Mouse (Mus musculus) heart, embryonic 15.5 days (tissue): ENCODE data around the gene Lima1. TPM values are rescaled to one million over a fixed set of nuclear protein-coding genes. Genes with fewer than 3 reads are reported as not detected.
"Not testable (repeated sequence)": the region's sequence is repeated elsewhere in the genome, so short reads cannot be mapped to it uniquely, and the experiment has no call there.

ENCODE experiments used
- ATAC-seq: fragments of 200-750 bp; cut with Nextera tagmentation; replicated peaks from 2 replicates; pipeline ENCODE4 v1.8.0; 2017; ENCODE audit warnings: low read depth, moderate TSS enrichment; ENCODE audit not compliant: insufficient number of reproducible peaks, insufficient read depth, low FRiP score
- H3K27ac ChIP-seq: fragments of 300-500 bp; sonication (generic); 2 replicates; pipeline ENCODE4 v1.5.1; 2015; ENCODE audit warnings: mild to moderate bottlenecking, inconsistent platforms
- H3K27me3 ChIP-seq: fragments of 300-500 bp; sonication (generic); 2 replicates; pipeline ENCODE4 v1.6.1; 2015; ENCODE audit warnings: inconsistent platforms
- H3K36me3 ChIP-seq: fragments of 300-500 bp; sonication (generic); 2 replicates; pipeline ENCODE4 v1.6.1; 2015; ENCODE audit warnings: mild to moderate bottlenecking, inconsistent platforms
- H3K4me1 ChIP-seq: fragments of 300-500 bp; sonication (generic); replicated peaks from 2 replicates; pipeline ENCODE4 v1.6.1; 2015; ENCODE audit warnings: inconsistent platforms
- H3K4me2 ChIP-seq: fragments of 300-500 bp; sonication (generic); 2 replicates; pipeline ENCODE4 v1.6.1; 2015; ENCODE audit warnings: inconsistent platforms, mild to moderate bottlenecking, moderate library complexity
- H3K4me3 ChIP-seq: fragments of 300-500 bp; sonication (generic); 2 replicates; pipeline ENCODE4 v1.5.1; 2015; ENCODE audit warnings: mild to moderate bottlenecking, inconsistent platforms
- H3K9ac ChIP-seq: fragments of 300-500 bp; sonication (generic); 2 replicates; pipeline ENCODE4 v1.6.1; 2015; ENCODE audit warnings: mild to moderate bottlenecking, inconsistent platforms
- H3K9me3 ChIP-seq: fragments of 300-500 bp; sonication (generic); replicated peaks from 2 replicates; pipeline ENCODE4 v1.6.1; 2016; ENCODE audit warnings: inconsistent platforms
- WGBS: fragments of 180-500 bp; shearing (Covaris S2); methylation state at CpG from one replicate; pipeline ENCODE4 v1.1.7; 2015; ENCODE audit warnings: mixed read lengths; 5-methylcytosine and 5-hydroxymethylcytosine counted together
- polyA plus RNA-seq: library from polyadenylated mRNA; unstranded; fragments of >200 nt; fragmentation: Nextera tagmentation; extraction: Ambion mirVana; gene quantifications from 2 replicates; pipeline ENCODE4 v1.2.1, GENCODE M21; 2015

Lima1 gene
- polyA plus RNA-seq, 1 experiment from 2014 or later, result 17.9 TPM

- ATAC-seq, result no peak
- Histone ChIP-seq H3K4me2 (no peak overlapping the region), H3K27ac (no peak overlapping the region), H3K27me3 (no peaks in the 10 kb centered on the region), H3K4me3 (no peak overlapping the region), H3K9ac (no peak overlapping the region), H3K4me1 (no peaks in the 10 kb centered on the region), H3K36me3 (no peaks in the 10 kb centered on the region), H3K9me3 (no peaks in the 10 kb centered on the region)
- WGBS, result 79% methylated on average over 5 of the region's 5 CpGs
Measured at GRCm38 (mm10) chr15:99833648-99834454, 41.4 kb downstream of the Lima1 start.

- Histone ChIP-seq H3K4me2 (no peak overlapping the region), H3K9me3 (no peaks in the 10 kb centered on the region), H3K4me3 (no peak overlapping the region), H3K27ac (no peak overlapping the region), H3K4me1 (no peaks in the 10 kb centered on the region), H3K27me3 (no peaks in the 10 kb centered on the region), H3K9ac (no peak overlapping the region), H3K36me3 (no peaks in the 10 kb centered on the region)
- WGBS, result 67% methylated on average over 5 of the region's 5 CpGs
- ATAC-seq, result no peak
Measured at GRCm38 (mm10) chr15:99831535-99831934, 43.7 kb downstream of the Lima1 start.

- Histone ChIP-seq H3K27ac (no peak overlapping the region), H3K4me2 (no peak overlapping the region), H3K4me3 (no peak overlapping the region), H3K9ac (no peak overlapping the region), H3K36me3 (no peaks in the 10 kb centered on the region), H3K9me3 (no peaks in the 10 kb centered on the region), H3K27me3 (no peaks in the 10 kb centered on the region), H3K4me1 (no peaks in the 10 kb centered on the region)
- 57% methylated on average over 2 of the region's 2 CpGs for WGBS
- ATAC-seq, result no peak
Measured at GRCm38 (mm10) chr15:99828061-99828460, 47.2 kb downstream of the Lima1 start.

- Histone ChIP-seq H3K36me3 (no peaks in the 10 kb centered on the region), H3K4me2 (no peak overlapping the region), H3K4me1 (no peaks in the 10 kb centered on the region), H3K9ac (no peak overlapping the region), H3K27ac (no peak overlapping the region), H3K27me3 (no peaks in the 10 kb centered on the region), H3K9me3 (no peaks in the 10 kb centered on the region), H3K4me3 (no peak overlapping the region)
- 76% methylated on average over 8 of the region's 8 CpGs for WGBS
- no peak for ATAC-seq
Measured at GRCm38 (mm10) chr15:99826210-99826888, 48.9 kb downstream of the Lima1 start.

GRCm38 (mm10) chr15:99825211-99825610 is 50.0 kb downstream of the Lima1 start:
- Histone ChIP-seq H3K27me3 (no peaks in the 10 kb centered on the region), H3K36me3 (no peaks in the 10 kb centered on the region), H3K4me1 (no peaks in the 10 kb centered on the region), H3K4me2 (no peak overlapping the region), H3K9me3 (no peaks in the 10 kb centered on the region), H3K4me3 (no peak overlapping the region), H3K9ac (no peak overlapping the region), H3K27ac (no peak overlapping the region)
- WGBS, result 88% methylated on average over 3 of the region's 3 CpGs
- ATAC-seq, result no peak

GRCm38 (mm10) chr15:99823322-99823898 is 51.8 kb downstream of the Lima1 start:
- H3K9me3 ChIP-seq, result no peaks in the 10 kb centered on the region
- WGBS, result 49% methylated on average over 8 of the region's 8 CpGs
- H3K36me3 ChIP-seq, result no peaks in the 10 kb centered on the region
- no peak overlapping the region for H3K4me2 ChIP-seq
- H3K4me3 ChIP-seq, result no peak overlapping the region
- H3K4me1 ChIP-seq, result peaks cover under 1% of the 10 kb centered on the region; the same call in 1 of the 2 replicates
- no peak overlapping the region for H3K9ac ChIP-seq
- ATAC-seq, result no peak
- H3K27me3 ChIP-seq, result no peaks in the 10 kb centered on the region
- H3K27ac ChIP-seq, result no peak overlapping the region

- H3K27me3 ChIP-seq, H3K9ac ChIP-seq, H3K9me3 ChIP-seq, H3K4me3 ChIP-seq, H3K27ac ChIP-seq, H3K4me2 ChIP-seq, H3K4me1 ChIP-seq, ATAC-seq, H3K36me3 ChIP-seq: not testable (repeated sequence)
- 87% methylated on average over 13 of the region's 13 CpGs for WGBS
Measured at GRCm38 (mm10) chr15:99822501-99822900, 52.8 kb downstream of the Lima1 start.

GRCm38 (mm10) chr15:99819621-99820279 is 55.5 kb downstream of the Lima1 start:
- Histone ChIP-seq H3K36me3 (peaks cover 4% of the 10 kb centered on the region; the same call in 1 of the 2 replicates), H3K4me3 (peak overlapping the region; percentile 54), H3K27me3 (no peaks in the 10 kb centered on the region), H3K9me3 (no peaks in the 10 kb centered on the region), H3K4me1 (peaks cover 6% of the 10 kb centered on the region), H3K27ac (peak overlapping the region; percentile 90), H3K4me2 (peak overlapping the region; percentile 62), H3K9ac (peak overlapping the region; percentile 62)
- WGBS, result 9% methylated on average over 14 of the region's 14 CpGs
- ATAC-seq, result peak; percentile 67; the same call in 1 of the 2 replicates

GRCm38 (mm10) chr15:99819109-99819440 is 56.2 kb downstream of the Lima1 start:
- 0 out of 2 replicates have a peak, but pooled peaks have one; percentile 10 for ATAC-seq
- peaks cover 4% of the 10 kb centered on the region; the same call in 1 of the 2 replicates for H3K36me3 ChIP-seq
- 15% methylated on average over 6 of the region's 6 CpGs for WGBS

GRCm38 (mm10) chr15:99818321-99819108 is 56.7 kb downstream of the Lima1 start:
- peak overlapping the region; percentile 90 for H3K27ac ChIP-seq
- no peaks in the 10 kb centered on the region for H3K9me3 ChIP-seq
- H3K36me3 ChIP-seq, result peaks cover 4% of the 10 kb centered on the region; the same call in 1 of the 2 replicates
- H3K27me3 ChIP-seq, result no peaks in the 10 kb centered on the region
- 9% methylated on average over 13 of the region's 13 CpGs for WGBS
- peaks cover 6% of the 10 kb centered on the region for H3K4me1 ChIP-seq
- H3K9ac ChIP-seq, result peak overlapping the region; percentile 62
- H3K4me3 ChIP-seq, result peak overlapping the region; percentile 54
- peak; percentile 48 for ATAC-seq
- H3K4me2 ChIP-seq, result peak overlapping the region; percentile 62

More at GRCm38 (mm10) chr15:99819109-99819440, 56.2 kb downstream of the Lima1 start:
- Histone ChIP-seq H3K9me3 (no peaks in the 10 kb centered on the region), H3K9ac (peak overlapping the region; percentile 62), H3K4me1 (peaks cover 6% of the 10 kb centered on the region), H3K27me3 (no peaks in the 10 kb centered on the region), H3K4me3 (peak overlapping the region; percentile 54), H3K4me2 (peak overlapping the region; percentile 62), H3K27ac (peak overlapping the region; percentile 90)
